Mouse (Mus musculus) cerebellum, adult 9-11 months (tissue): ENCODE data around the gene Cldn2.

ENCODE experiments used
- DNase-seq: peaks from one replicate; pipeline ENCODE4 v3.0.0; 2022

Gene Cldn2

DNA sequence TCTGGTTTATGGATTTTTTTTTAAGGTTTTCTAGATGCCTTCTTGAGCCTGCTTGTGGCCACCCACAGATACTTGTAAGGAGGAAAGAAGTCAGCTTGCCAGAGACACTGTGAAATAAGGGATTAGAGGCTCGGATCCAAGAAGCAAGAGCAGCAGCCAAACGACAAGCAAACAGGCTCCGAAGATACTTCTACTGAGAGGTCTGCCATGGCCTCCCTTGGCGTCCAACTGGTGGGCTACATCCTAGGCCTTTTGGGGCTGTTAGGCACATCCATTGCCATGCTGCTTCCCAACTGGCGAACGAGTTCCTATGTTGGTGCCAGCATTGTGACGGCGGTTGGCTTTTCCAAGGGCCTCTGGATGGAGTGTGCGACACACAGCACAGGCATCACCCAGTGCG lies 7.9 kb downstream of the Cldn2 start:
- peak; percentile 67 for DNase-seq

DNA sequence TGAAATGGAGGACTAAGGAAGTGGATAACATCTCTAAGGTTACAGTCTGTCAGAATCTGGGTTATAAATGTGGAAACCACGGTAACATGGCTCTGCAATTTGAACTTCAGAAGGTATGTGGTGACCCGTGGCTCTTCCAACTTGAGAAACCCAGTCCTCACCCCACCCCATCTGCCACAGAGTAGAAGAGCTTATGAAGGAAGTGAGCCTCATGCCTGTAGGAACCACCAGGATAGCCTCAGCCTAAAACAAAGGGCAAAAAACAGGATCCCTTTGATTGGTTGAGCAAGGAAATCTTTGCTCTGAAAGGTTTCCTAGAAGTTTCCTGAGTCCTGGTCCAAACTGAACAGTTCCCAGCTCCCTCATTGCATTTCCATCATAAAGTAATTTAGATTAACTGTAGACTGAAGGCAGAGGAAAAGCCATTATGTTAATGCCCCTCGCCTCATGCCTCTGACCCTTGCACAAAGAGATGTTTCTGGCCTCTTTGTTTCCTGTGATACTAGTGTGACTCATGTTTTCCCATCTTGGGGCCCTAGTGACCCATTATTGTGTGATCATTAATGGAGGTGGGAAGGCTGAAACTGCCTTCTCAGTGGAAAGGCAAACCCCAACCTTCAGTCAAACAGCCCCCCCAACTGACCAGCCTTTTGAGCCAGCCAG lies 12.1 kb downstream of the Cldn2 start:
- DNase-seq: no peak

DNA sequence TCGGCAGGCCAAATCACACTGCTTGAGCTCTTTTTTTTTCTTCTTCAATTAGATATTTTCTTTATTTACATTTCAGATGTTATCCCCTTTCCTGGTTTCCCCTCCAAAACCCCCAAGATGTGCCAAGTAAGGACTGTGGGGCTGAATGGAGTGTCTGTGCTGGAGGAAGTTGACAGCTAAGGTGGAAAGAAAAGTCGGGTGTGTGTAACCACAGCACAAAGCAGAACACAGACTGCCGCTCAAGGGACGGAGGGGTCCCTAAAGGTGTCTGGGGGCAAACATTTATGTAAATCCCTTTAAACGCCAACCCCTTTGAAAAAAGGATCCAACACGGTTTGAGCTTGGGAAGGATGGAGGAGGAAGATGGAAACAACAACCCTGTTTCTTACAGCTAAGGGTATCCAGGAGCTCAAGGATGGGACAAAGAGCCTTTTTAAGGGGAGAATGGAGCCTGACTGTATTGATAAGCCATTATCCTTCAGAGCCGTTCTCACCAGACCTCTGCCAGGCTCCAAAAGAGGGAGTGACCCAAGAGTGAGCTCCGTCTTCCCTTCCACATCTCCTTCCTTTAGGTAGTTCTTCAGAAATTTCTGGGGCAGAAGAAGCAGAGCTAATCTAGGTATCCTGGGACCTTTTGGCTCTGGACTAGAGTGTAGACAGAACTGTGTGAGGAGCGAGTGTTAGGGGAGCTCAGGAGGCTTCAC lies 12.8 kb downstream of the Cldn2 start:
- no peak for DNase-seq

- no peak for DNase-seq
Measured at GRCm38 (mm10) chrX:139814018-139814635, 13.5 kb downstream of the Cldn2 start.

DNA sequence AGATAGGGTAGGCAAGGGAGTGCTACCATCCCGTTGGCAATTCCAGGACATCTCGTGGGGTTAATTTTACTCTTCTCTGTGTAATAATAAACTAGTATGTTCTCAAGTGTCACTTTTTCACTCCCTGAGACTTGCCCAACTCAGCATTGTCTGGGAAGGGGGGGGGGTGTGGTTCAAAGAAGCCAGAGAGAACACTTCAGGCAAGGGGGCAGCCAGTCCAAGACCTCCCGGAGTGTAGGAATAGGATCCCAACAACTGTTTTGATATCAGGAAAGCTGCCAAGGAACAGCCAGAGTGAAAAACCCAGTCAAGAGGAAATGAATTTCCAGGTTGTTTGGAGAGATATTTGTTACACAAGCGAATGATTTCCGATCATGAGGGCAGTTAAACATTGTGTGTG lies 14.6 kb downstream of the Cldn2 start:
- DNase-seq: no peak

DNA sequence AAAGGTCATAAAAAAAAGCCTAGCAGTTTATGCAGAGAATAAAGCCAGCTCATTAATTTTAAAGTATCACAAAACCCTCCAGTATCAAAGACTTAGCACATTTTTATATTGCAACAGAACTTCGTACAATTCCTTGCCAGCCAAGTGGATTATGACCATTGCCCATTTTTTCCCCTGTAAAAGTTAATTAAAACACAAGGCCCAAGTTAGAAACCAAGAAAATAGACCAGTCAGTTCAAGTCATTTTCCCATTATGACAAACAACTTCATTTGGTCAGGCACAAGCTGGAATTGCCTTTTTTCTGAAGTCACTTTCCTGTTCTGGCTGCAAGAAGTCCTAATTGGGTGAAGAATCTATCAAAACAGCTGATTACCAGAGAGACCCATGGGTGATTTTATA lies 24.8 kb downstream of the Cldn2 start:
- no peak for DNase-seq

- no peak for DNase-seq
Measured at GRCm38 (mm10) chrX:139826926-139827325, 26.3 kb downstream of the Cldn2 start.

DNA sequence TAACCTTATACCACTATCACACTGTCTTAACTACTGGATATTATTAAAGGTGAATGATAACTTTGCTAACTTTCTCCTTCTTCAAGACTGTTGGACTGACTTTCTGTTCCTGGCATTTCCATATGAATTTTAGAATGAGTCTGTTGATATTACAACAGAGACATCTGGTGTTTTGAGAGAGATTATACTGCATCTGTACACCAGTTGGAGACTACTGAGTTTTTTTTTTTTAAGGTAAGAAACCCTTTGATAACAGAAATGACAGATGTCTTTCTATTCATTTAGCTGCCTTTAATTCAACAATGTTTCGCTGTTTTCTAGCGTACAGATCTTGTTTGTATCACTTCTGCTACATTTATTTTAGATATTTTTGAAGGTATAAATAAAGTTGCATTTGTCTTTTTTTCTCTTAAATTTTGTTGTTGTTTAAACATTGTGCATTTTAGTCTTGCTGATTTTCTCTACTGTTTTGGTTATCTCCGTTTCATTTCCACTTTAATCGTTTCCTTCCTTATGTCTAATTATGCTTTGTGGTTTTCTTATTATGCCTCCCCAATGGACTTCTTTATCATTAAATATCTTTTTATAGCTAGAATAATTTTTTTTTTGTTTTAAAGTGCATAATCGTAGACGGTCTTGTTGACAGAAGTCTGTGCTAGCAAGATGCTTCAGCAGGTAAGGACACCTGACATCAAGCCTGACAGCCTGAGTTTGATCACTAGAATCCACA lies 27.9 kb downstream of the Cldn2 start:
- no peak for DNase-seq

GRCm38 (mm10) chrX:139832464-139832863 lies 31.8 kb downstream of the Cldn2 start:
- DNase-seq: peak; percentile 25

- no peak for DNase-seq
Measured at GRCm38 (mm10) chrX:139839057-139839456, 38.4 kb downstream of the Cldn2 start.

DNA sequence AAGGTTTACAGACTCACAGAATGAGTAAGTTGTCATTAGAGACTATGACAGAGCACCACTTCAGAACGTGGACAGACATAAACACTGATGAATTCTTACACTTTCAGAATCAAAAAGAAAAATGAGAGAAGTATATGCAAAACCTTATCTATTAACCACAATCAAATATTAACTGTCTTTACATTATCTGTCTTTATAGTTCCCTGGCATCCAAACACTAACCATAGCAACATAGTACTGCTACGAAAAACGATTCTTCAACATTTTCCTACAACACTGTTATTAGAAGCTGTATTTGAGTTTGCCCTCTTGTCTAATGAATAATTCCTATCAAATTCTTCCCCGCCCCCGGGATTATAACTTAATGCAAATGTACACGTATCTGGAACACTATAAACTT lies 40.5 kb downstream of the Cldn2 start:
- DNase-seq: no peak

GRCm38 (mm10) chrX:139854795-139855194 lies 54.2 kb downstream of the Cldn2 start:
- no peak for DNase-seq

GRCm38 (mm10) chrX:139859402-139859801 lies 58.8 kb downstream of the Cldn2 start:
- no peak for DNase-seq
